Mouse (Mus musculus) liver, adult 2 months (tissue): ENCODE measurements around the gene Ccdc88c.

Source experiments
- CTCF ChIP-seq: fragments of 200-500 bp; IDR thresholded peaks from 2 replicates; pipeline ENCODE4 v1.5.1; 2011; ENCODE audit warnings: low read depth, low read length, control low read depth
- POLR2A ChIP-seq: fragments of 200-500 bp; IDR thresholded peaks from 2 replicates; pipeline ENCODE4 v1.6.1; 2011; ENCODE audit warnings: low read length, control low read depth; ENCODE audit not compliant: insufficient read depth; ENCODE audit errors: extremely low read depth

DNA sequence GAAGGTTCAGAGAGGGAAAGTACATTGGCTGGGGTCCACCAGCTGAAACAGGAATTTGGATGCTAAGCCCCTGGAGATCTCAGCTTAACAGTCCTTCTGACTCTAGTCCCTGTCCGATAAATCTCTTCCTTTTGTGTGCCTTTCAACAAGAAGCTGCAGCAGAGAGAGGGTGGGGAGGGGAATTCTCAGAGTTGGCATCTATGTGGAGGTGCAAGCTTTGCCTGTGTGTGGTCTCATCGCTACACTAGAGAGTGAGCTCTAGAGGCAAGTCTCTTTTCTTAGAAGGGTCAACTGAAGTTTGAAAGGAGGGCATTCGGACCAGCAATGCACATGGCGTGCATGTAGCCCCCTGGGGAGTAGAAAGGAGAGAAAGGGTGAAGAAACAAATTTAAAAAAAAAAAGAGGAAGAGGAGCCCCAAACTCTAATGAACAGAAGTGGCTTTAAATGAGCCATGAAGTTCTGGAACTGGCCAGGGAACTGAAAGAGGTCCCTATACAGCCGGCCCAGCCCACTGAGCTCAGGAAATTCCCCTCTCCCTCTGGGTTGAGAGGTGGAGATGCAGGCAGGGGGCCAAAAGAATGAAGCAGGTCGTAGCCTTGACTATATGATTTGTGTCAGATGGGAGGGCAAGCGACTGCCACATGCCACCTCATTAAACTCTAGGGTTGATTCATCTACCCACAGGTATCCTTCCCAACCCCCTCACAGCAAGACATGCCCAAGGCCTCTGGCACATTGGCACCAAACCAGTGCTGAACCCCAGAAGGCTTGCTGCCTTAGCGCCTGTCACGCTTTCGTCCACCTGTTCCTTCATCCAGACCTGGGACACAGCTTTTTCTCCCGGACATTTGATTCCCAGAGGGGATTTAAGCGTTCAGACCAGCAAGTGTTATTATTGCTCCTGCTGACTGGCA lies 130.9 kb downstream of the Ccdc88c start:
- no peak for TF ChIP-seq CTCF
- no peak for TF ChIP-seq POLR2A
